Mouse (Mus musculus) brain, embryonic 18.5 days (tissue): ENCODE measurements at regions not wholly inside any gene's neighbourhood (a gene's known extent, or its start where the extent isn't known, plus 50 kb on each side); places are given as distances from the start of the nearest gene placed in this dataset.

ENCODE experiments used
- DNase-seq: peaks from one replicate; pipeline ENCODE4 v3.0.0-alpha.2; 2012; ENCODE audit warnings: low read depth, low spot score

GRCm38 (mm10) chr2:33942085-33942484 lies 54.3 kb upstream of the Mvb12b start:
- no peak for DNase-seq

- no peak for DNase-seq
Observed at GRCm38 (mm10) chr2:33941316-33941715, 53.6 kb upstream of the Mvb12b start.

GRCm38 (mm10) chr2:33939836-33940235 lies 52.1 kb upstream of the Mvb12b start:
- no peak for DNase-seq
